Mouse (Mus musculus) megakaryocyte, embryonic 14.5 days (primary cell): Measurements from ENCODE around the gene Ldlrap1.

Experiments used
- FLI1 ChIP-seq: IDR thresholded peaks from 2 replicates; pipeline ENCODE4 v1.6.1; 2012; ENCODE audit warnings: low read length, inconsistent platforms, mixed read lengths
- GATA1 ChIP-seq: IDR thresholded peaks from 3 replicates; pipeline ENCODE4 v1.6.1; 2012; ENCODE audit warnings: mixed read lengths, low read length, inconsistent platforms, borderline replicate concordance

DNA sequence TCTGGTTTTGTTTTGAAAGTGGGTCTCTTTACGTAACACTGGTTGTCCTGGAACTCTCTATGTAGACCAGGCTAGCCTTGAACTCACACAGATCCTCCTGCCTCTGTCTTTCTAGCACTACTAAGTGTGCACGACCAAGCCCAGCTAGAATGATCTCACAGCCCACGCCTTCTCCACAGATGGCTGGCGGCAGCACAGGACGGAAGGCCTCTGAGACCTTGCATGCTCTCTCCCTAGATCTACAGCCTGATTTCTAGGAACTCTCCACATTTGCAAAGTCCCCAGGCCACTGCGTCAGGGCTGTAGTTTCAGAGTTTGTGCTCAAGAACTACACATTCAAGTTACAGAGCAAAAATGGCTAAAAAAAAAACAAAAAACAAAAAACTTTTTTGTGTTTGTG is 6.3 kb upstream of the Ldlrap1 start:
- no peak for TF ChIP-seq GATA1
- TF ChIP-seq FLI1: no peak
